Mouse (Mus musculus): Measurements from ENCODE around the gene Boll. TPM values are rescaled to one million over a fixed set of nuclear protein-coding genes. Genes with fewer than 3 reads are reported as not detected.

Boll gene
- polyA plus RNA-seq, 1 experiment: not detected

GRCm38 (mm10) chr1:55228256-55228884 is 134.9 kb downstream of the Boll start:
- WGBS: 91% methylated on average over 8 of the region's 8 CpGs
- TF ChIP-seq CTCF (IDR thresholded peaks at IDR 0.05; ENCODE audit: insufficient read depth, low read depth, low read length) (no peak), POLR2A (IDR thresholded peaks at IDR 0.05; ENCODE audit: insufficient read depth, low read depth, low read length) (no peak)
- no peak overlapping the region for H3K27ac ChIP-seq (ENCODE audit: insufficient read depth, low read depth, low read length)
- H3K4me3 ChIP-seq (ENCODE audit: insufficient read depth, low read depth, low read length): no peak overlapping the region
- 0 out of 2 replicates have a peak, but pooled peaks cover 3% of the 10 kb centered on the region for H3K4me1 ChIP-seq (ENCODE audit: control insufficient read depth, insufficient read depth, low read length)

- no peak for TF ChIP-seq CTCF (IDR thresholded peaks at IDR 0.05; ENCODE audit: insufficient read depth, low read depth, low read length)
- no peak for TF ChIP-seq POLR2A (IDR thresholded peaks at IDR 0.05; ENCODE audit: insufficient read depth, low read depth, low read length)
- WGBS: 28% methylated on average over 1 of the region's 1 CpGs
Measured at GRCm38 (mm10) chr1:55227376-55227775, 135.9 kb downstream of the Boll start.

GRCm38 (mm10) chr1:55226011-55226857 is 137.0 kb downstream of the Boll start, which contains the start of gene Rftn2:
Rftn2 (minus strand) TSS chr1:55226782.
- Histone ChIP-seq H3K27ac (ENCODE audit: insufficient read depth, low read depth, low read length) (peak within 1 kb of the TSS; percentile 50; the same call in 1 of the 2 replicates), H3K4me3 (ENCODE audit: insufficient read depth, low read depth, low read length) (peak within 1 kb of the TSS; percentile 26)
- 7% methylated on average over 26 of the region's 26 CpGs for WGBS

More at GRCm38 (mm10) chr1:55227376-55227775, 135.9 kb downstream of the Boll start:
- Histone ChIP-seq H3K4me1 (ENCODE audit: control insufficient read depth, insufficient read depth, low read length) (0 out of 2 replicates have a peak, but pooled peaks cover 3% of the 10 kb centered on the region), H3K4me3 (ENCODE audit: insufficient read depth, low read depth, low read length) (no peak overlapping the region), H3K27ac (ENCODE audit: insufficient read depth, low read depth, low read length) (no peak overlapping the region)

GRCm38 (mm10) chr1:55225398-55225797 is 137.9 kb downstream of the Boll start:
- no peak overlapping the region for H3K27ac ChIP-seq (ENCODE audit: insufficient read depth, low read depth, low read length)
- H3K4me3 ChIP-seq (ENCODE audit: insufficient read depth, low read depth, low read length): peak overlapping the region; percentile 23; the same call in 1 of the 2 replicates
- WGBS: 69% methylated on average over 3 of the region's 3 CpGs
- no peak for TF ChIP-seq POLR2A (IDR thresholded peaks at IDR 0.05; ENCODE audit: insufficient read depth, low read depth, low read length)
- TF ChIP-seq CTCF (IDR thresholded peaks at IDR 0.05; ENCODE audit: insufficient read depth, low read depth, low read length): no peak
- H3K4me1 ChIP-seq (ENCODE audit: control insufficient read depth, insufficient read depth, low read length): peaks cover 7% of the 10 kb centered on the region; the same call in 1 of the 2 replicates

More at GRCm38 (mm10) chr1:55226011-55226857, 137.0 kb downstream of the Boll start, which contains the start of gene Rftn2:
- TF ChIP-seq CTCF (IDR thresholded peaks at IDR 0.05; ENCODE audit: insufficient read depth, low read depth, low read length) (no peak), POLR2A (IDR thresholded peaks at IDR 0.05; ENCODE audit: insufficient read depth, low read depth, low read length) (no peak)
- H3K4me1 ChIP-seq (ENCODE audit: control insufficient read depth, insufficient read depth, low read length): peaks cover 3% of the 10 kb centered on the region; the same call in 1 of the 2 replicates

- peaks cover 7% of the 10 kb centered on the region; the same call in 1 of the 2 replicates for H3K4me1 ChIP-seq (ENCODE audit: control insufficient read depth, insufficient read depth, low read length)
- no peak overlapping the region for H3K4me3 ChIP-seq (ENCODE audit: insufficient read depth, low read depth, low read length)
- WGBS: 35% methylated on average over 11 of the region's 11 CpGs
- no peak for TF ChIP-seq POLR2A (IDR thresholded peaks at IDR 0.05; ENCODE audit: insufficient read depth, low read depth, low read length)
- TF ChIP-seq CTCF (IDR thresholded peaks at IDR 0.05; ENCODE audit: insufficient read depth, low read depth, low read length): no peak
- H3K27ac ChIP-seq (ENCODE audit: insufficient read depth, low read depth, low read length): peak overlapping the region; percentile 12; the same call in 1 of the 2 replicates
Measured at GRCm38 (mm10) chr1:55224111-55224510, 139.2 kb downstream of the Boll start.

- WGBS: 86% methylated on average over 7 of the region's 7 CpGs
- peaks cover 7% of the 10 kb centered on the region; the same call in 1 of the 2 replicates for H3K4me1 ChIP-seq (ENCODE audit: control insufficient read depth, insufficient read depth, low read length)
- no peak for TF ChIP-seq POLR2A (IDR thresholded peaks at IDR 0.05; ENCODE audit: insufficient read depth, low read depth, low read length)
- no peak for TF ChIP-seq CTCF (IDR thresholded peaks at IDR 0.05; ENCODE audit: insufficient read depth, low read depth, low read length)
- H3K27ac ChIP-seq (ENCODE audit: insufficient read depth, low read depth, low read length): no peak overlapping the region
- no peak overlapping the region for H3K4me3 ChIP-seq (ENCODE audit: insufficient read depth, low read depth, low read length)
Measured at GRCm38 (mm10) chr1:55223026-55223425, 140.2 kb downstream of the Boll start.

- H3K4me3 ChIP-seq (ENCODE audit: insufficient read depth, low read depth, low read length): no peak overlapping the region
- H3K27ac ChIP-seq (ENCODE audit: insufficient read depth, low read depth, low read length): no peak overlapping the region
- 54% methylated on average over 4 of the region's 4 CpGs for WGBS
- H3K4me1 ChIP-seq (ENCODE audit: control insufficient read depth, insufficient read depth, low read length): peaks cover 6% of the 10 kb centered on the region; the same call in 1 of the 2 replicates
- no peak for TF ChIP-seq CTCF (IDR thresholded peaks at IDR 0.05; ENCODE audit: insufficient read depth, low read depth, low read length)
- TF ChIP-seq POLR2A (IDR thresholded peaks at IDR 0.05; ENCODE audit: insufficient read depth, low read depth, low read length): no peak
Measured at GRCm38 (mm10) chr1:55221352-55221751, 141.9 kb downstream of the Boll start.

GRCm38 (mm10) chr1:55217191-55217590 is 146.1 kb downstream of the Boll start:
- Histone ChIP-seq H3K4me3 (ENCODE audit: insufficient read depth, low read depth, low read length) (no peak overlapping the region), H3K4me1 (ENCODE audit: control insufficient read depth, insufficient read depth, low read length) (peaks cover 7% of the 10 kb centered on the region; the same call in 1 of the 2 replicates), H3K27ac (ENCODE audit: insufficient read depth, low read depth, low read length) (no peak overlapping the region)
- WGBS: 44% methylated on average over 2 of the region's 2 CpGs
- TF ChIP-seq POLR2A (IDR thresholded peaks at IDR 0.05; ENCODE audit: insufficient read depth, low read depth, low read length) (no peak), CTCF (IDR thresholded peaks at IDR 0.05; ENCODE audit: insufficient read depth, low read depth, low read length) (no peak)

Measured in olfactory bulb, adult 2 months (tissue).